Mouse (Mus musculus): ENCODE results near the gene Dcdc2b.

Dcdc2b gene

DNA sequence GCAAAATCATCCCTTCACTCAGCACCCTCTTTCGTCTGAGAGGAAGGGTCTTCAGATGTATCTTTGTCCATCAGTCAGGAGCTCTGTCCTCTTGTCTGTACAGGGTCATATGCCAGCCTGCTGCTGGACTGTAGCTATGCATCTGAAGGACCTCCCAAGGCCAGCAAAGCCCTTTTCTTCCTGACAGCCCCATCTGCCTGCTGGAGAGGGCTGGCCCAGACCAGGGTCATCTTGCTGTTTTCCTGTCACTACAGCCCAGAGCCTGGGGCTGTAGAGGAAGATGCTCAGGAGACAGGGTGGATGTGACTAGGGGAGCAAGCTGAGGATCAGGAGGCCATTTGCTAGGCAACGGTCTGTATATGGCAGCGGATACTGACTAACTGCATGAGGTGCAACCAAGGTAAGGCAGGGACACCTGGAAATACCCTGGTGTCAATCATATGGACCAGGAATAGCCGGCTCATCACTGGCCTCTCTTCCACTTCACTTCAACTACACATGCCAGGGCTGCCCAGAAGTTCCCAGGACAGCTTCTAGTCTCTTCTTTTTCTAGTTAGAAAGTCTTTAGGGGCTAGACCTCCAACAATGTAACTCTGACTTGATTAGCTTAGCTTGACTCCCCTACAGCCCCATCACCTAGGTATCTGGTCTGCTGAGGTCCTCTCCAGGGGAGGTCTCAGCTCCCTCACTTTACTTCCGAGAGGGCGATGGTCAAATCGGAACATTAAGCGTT, 8.9 kb upstream of the Dcdc2b start:
- in situ Hi-C loops (cut with MboI; ENCODE audit: low pct_unique_long_range_greater_than_20kb in 1 of 2, low sequenced_read_pairs in 2 of 2, unreplicated experiment in 1 of 2): no loop called here

- in situ Hi-C loops (cut with MboI; ENCODE audit: low pct_unique_long_range_greater_than_20kb in 1 of 2, low sequenced_read_pairs in 2 of 2, unreplicated experiment in 1 of 2): no loop called here
These were observed 8.2 kb upstream of the Dcdc2b start for GRCm38 (mm10) chr4:129622120-129622802.

DNA sequence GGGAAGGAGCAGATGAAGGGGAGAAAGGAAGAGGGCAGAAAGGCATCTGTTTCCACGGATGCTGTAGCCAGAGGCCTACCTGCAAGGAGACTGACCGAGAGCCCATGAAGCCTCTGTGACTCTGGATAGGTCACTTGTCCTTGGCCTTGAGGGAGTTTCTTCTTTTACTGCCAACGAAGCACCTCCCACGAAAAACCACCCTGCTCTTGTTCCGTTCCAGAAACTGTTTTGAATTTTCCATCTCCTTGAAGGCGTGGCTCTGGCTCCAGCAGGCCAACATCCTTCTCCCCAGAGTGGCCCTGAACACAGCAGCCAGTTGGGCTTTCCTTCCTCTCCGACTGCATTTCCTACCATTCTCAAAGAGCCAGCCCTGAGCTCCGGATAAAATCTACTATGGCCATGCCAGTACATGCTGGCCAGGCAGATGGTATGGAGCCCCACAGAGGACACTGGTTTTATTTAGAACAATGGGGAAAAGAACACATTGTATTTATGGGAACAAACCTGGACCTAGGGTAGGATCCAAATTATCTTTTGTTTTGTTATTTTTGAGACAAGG, 7.3 kb upstream of the Dcdc2b start:
- in situ Hi-C loops (cut with MboI; ENCODE audit: low pct_unique_long_range_greater_than_20kb in 1 of 2, low sequenced_read_pairs in 2 of 2, unreplicated experiment in 1 of 2): no loop called here

DNA sequence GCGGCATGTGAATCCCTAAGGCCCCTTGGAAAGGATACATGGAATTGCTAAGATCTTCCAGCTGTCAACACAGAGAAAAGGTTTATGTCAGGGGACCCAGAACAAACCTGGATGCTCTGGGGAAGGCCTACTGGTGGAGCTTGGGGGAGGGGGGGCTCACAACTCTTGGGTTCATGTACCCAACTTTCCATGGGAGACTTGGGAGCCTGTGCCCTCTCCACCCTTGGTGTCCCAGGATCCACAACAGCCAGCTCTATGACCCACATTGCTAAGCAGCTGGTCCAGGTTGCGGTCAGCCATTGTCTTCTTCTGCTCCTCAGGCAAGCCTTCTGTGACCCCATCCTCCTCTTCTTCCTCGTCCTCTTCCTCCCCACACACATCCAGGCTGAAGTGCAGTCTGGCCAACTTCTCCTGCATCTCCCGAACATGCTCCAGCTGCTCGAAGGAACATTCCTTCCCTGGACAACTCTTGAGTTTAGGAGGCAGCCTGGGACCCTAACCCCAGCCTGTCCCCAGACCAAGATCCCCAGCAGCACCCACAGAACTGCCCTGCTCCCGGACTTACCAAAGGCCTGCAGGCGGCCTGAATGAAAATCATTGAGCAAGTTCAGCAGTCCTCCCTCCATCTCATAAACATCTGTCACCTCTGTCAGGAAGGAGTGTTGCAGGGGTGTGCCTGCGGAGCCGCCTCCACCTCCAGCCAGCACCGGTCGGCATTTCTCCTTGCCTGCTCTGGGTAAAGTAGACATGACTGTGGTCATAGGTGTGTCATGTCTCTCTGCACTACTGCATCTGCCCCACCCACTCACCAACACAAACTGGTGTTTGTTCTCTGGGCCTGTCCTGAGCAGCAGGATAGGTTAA, 6.6 kb upstream of the Dcdc2b start:
- in situ Hi-C loops (cut with MboI; ENCODE audit: low pct_unique_long_range_greater_than_20kb in 1 of 2, low sequenced_read_pairs in 2 of 2, unreplicated experiment in 1 of 2): no loop called here

- in situ Hi-C loops (cut with MboI; ENCODE audit: low pct_unique_long_range_greater_than_20kb in 1 of 2, low sequenced_read_pairs in 2 of 2, unreplicated experiment in 1 of 2): no loop called here
These were observed 5.0 kb upstream of the Dcdc2b start, which contains the start of gene Iqcc for GRCm38 (mm10) chr4:129618786-129619691. TSS of gene Iqcc (minus strand) at chr4:129619099.

DNA sequence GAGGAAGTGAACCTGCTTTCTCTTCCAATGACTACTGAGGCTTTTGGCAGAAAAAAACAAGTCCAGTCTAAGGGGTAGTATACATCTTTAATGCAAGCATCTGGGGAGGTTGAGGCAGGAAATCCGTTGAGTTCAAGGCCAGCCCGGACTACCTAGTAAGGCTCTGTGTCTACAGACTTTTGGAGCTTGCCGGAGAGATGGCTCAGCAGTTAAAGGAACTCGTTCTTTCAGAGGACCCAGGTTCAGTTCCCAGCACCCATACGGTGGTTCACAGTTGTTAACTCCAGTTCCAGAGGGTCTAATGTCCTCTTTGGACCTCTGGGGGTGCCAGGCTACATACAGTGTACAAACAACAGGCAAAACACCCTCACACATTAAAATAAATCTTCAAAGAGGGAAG, 4.0 kb upstream of the Dcdc2b start:
- in situ Hi-C loops (cut with MboI; ENCODE audit: low pct_unique_long_range_greater_than_20kb in 1 of 2, low sequenced_read_pairs in 2 of 2, unreplicated experiment in 1 of 2): no loop called here

- in situ Hi-C loops (cut with MboI; ENCODE audit: low pct_unique_long_range_greater_than_20kb in 1 of 2, low sequenced_read_pairs in 2 of 2, unreplicated experiment in 1 of 2): no loop called here
These were observed 3.1 kb upstream of the Dcdc2b start for GRCm38 (mm10) chr4:129617121-129617641.

- in situ Hi-C loops (cut with MboI; ENCODE audit: low pct_unique_long_range_greater_than_20kb in 1 of 2, low sequenced_read_pairs in 2 of 2, unreplicated experiment in 1 of 2): no loop called here
These were observed 2.6 kb upstream of the Dcdc2b start for GRCm38 (mm10) chr4:129616631-129617030.

GRCm38 (mm10) chr4:129615801-129616290, 1.8 kb upstream of the Dcdc2b start:
- in situ Hi-C loops (cut with MboI; ENCODE audit: low pct_unique_long_range_greater_than_20kb in 1 of 2, low sequenced_read_pairs in 2 of 2, unreplicated experiment in 1 of 2): no loop called here

- in situ Hi-C loops (cut with MboI; ENCODE audit: low pct_unique_long_range_greater_than_20kb in 1 of 2, low sequenced_read_pairs in 2 of 2, unreplicated experiment in 1 of 2): no loop called here
These were observed 3.6 kb downstream of the Dcdc2b start for GRCm38 (mm10) chr4:129610472-129610871.

DNA sequence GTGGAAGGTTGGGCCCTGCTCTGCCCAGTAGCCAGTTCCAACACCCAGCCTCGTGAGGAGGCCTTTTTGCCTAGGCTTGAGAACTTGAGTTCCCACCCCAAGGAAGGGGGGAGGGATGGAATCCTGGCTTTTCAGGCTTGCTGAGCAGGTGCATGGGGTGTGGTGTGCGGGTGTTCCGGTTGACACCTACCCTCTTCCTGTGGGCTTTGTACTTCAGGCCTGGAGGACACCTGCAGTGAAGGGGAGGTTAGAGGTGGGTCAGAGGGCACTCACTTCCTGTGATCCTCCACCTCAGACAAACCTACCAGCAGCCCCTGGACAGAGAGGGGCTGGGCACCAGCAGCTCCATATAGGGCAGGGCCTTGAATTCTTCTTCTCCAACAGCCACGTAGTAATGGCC, 4.0 kb downstream of the Dcdc2b start:
- in situ Hi-C loops (cut with MboI; ENCODE audit: low pct_unique_long_range_greater_than_20kb in 1 of 2, low sequenced_read_pairs in 2 of 2, unreplicated experiment in 1 of 2): no loop called here

- in situ Hi-C loops (cut with MboI; ENCODE audit: low pct_unique_long_range_greater_than_20kb in 1 of 2, low sequenced_read_pairs in 2 of 2, unreplicated experiment in 1 of 2): no loop called here
These were observed 4.9 kb downstream of the Dcdc2b start for GRCm38 (mm10) chr4:129609139-129609631.

DNA sequence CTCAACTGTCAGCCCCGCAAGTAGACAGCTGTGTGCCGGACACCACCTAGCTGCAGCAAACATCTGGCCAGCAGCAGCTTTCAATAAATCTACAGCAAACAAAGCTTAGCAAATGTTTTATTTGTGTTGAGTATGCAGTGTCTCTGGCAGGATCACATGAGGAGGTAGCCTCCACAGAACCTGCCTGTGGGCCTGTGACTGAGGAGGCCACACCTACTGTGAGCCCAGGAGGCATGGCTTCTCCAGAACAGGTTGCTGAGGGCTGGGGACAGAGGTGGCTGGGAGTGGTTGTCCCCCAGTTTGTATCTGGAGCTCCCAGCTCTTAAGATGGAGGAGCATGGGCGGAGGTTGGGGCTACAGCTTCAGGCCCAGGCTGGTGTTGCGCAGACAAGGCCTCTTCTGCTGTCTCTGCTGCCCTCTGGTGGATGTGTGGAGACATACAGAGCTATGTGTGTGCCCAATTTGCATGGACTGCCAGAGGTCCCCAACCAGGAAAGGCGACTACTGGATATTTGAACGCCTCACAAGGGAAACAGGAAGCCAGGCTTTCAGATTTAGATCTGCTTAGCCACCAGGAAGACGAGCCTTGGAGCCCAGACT, 5.5 kb downstream of the Dcdc2b start:
- in situ Hi-C loops (cut with MboI; ENCODE audit: low pct_unique_long_range_greater_than_20kb in 1 of 2, low sequenced_read_pairs in 2 of 2, unreplicated experiment in 1 of 2): no loop called here

- in situ Hi-C loops (cut with MboI; ENCODE audit: low pct_unique_long_range_greater_than_20kb in 1 of 2, low sequenced_read_pairs in 2 of 2, unreplicated experiment in 1 of 2): no loop called here
These were observed 13.6 kb downstream of the Dcdc2b start, which contains the start of the genes Eif3i and Tmem234 for GRCm38 (mm10) chr4:129600233-129601158. TSS of gene Eif3i (minus strand) at chr4:129600648. TSS of gene Tmem234 (plus strand) at chr4:129600668.

DNA sequence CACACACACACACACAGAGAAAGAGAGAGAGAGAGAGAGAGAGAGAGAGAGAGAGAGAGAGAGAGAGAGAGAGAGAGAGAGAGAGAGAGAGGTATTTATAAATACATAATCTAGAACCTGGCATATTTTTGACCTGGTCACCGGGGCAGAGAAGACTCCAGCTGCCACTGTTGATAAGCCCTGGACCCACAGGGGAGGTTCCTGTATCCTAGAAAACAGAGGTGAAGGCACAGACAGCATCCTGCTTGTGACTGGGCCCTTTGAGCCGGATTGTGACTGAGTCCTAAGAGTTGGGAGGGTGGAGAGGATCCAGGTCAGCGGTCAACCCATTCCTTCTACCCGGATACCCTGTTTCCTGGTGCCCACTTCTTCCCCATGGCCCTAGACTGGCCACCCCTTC, 25.2 kb downstream of the Dcdc2b start:
- in situ Hi-C loops (cut with MboI; ENCODE audit: low pct_unique_long_range_greater_than_20kb in 1 of 2, low sequenced_read_pairs in 2 of 2, unreplicated experiment in 1 of 2): no loop called here

GRCm38 (mm10) chr4:129586943-129587342, 27.1 kb downstream of the Dcdc2b start:
- in situ Hi-C loops (cut with MboI; ENCODE audit: low pct_unique_long_range_greater_than_20kb in 1 of 2, low sequenced_read_pairs in 2 of 2, unreplicated experiment in 1 of 2): no loop called here

All from mouse embryonic stem cell (cell line).